Mouse (Mus musculus): Measurements from ENCODE around the gene Hdhd5. TPM values are rescaled to one million over a fixed set of nuclear protein-coding genes. Genes with fewer than 3 reads are reported as not detected.

Hdhd5 gene
- polyA plus RNA-seq, 2 experiments, result 5.6 to 8.4 TPM

GRCm38 (mm10) chr6:120489461-120489860, 41.7 kb downstream of the Hdhd5 start:
- peaks cover 0 to 3% of the 10 kb centered on the region in 2 experiments; a peak in 2 of 4 replicates for H3K4me1 ChIP-seq (replicated peaks; ENCODE audit: control insufficient read depth in 2 of 2, insufficient read depth in 2 of 2, low read length in 1 of 2)
- no peak for DNase-seq (ENCODE audit: low read depth in 3 of 3, low spot score in 3 of 3)
- 43% methylated on average over 2 of the region's 2 CpGs for WGBS (ENCODE audit: insufficient replicate concordance)
- no peaks in the 10 kb centered on the region for H3K9me3 ChIP-seq (ENCODE audit: control insufficient read depth, low read length)
- ATAC-seq (ENCODE audit: insufficient read depth), result no peak
- no peak overlapping the region for H3K4me2 ChIP-seq (ENCODE audit: low read depth)
- no peak overlapping the region for H3K27ac ChIP-seq
- TF ChIP-seq EP300 (IDR thresholded peaks at IDR 0.05; ENCODE audit: low read depth) (no peak), CTCF (IDR thresholded peaks at IDR 0.05; ENCODE audit: low read depth) (no peak)
- H3K9ac ChIP-seq (replicated peaks), result no peak overlapping the region
- no peaks in the 10 kb centered on the region for H3K36me3 ChIP-seq (replicated peaks; ENCODE audit: control insufficient read depth, insufficient read depth, low read depth)
- no peak overlapping the region for H3K4me3 ChIP-seq (ENCODE audit: insufficient read depth in 1 of 2, low read depth in 2 of 2, low read length in 2 of 2)
- peaks cover 35% of the 10 kb centered on the region for H3K27me3 ChIP-seq (ENCODE audit: control insufficient read depth, insufficient read depth, low read length)

- Histone ChIP-seq H3K4me1 (replicated peaks; ENCODE audit: control insufficient read depth in 2 of 2, insufficient read depth in 2 of 2, low read length in 1 of 2) (no peaks in the 10 kb centered on the region; a peak in 1 of 4 replicates), H3K27me3 (ENCODE audit: control insufficient read depth, insufficient read depth, low read length) (peaks cover 27% of the 10 kb centered on the region), H3K9ac (replicated peaks) (no peak overlapping the region), H3K27ac (no peak overlapping the region), H3K4me3 (ENCODE audit: insufficient read depth in 1 of 2, low read depth in 2 of 2, low read length in 2 of 2) (no peak overlapping the region), H3K36me3 (replicated peaks; ENCODE audit: control insufficient read depth, insufficient read depth, low read depth) (no peaks in the 10 kb centered on the region), H3K4me2 (ENCODE audit: low read depth) (no peak overlapping the region), H3K9me3 (ENCODE audit: control insufficient read depth, low read length) (no peaks in the 10 kb centered on the region)
- DNase-seq (ENCODE audit: low read depth in 3 of 3, low spot score in 3 of 3) (no peak), ATAC-seq (ENCODE audit: insufficient read depth) (no peak)
- 38% methylated on average over 3 of the region's 3 CpGs for WGBS (ENCODE audit: insufficient replicate concordance)
- TF ChIP-seq CTCF (IDR thresholded peaks at IDR 0.05; ENCODE audit: low read depth) (no peak), EP300 (IDR thresholded peaks at IDR 0.05; ENCODE audit: low read depth) (no peak)
These were observed 42.5 kb downstream of the Hdhd5 start for GRCm38 (mm10) chr6:120488647-120489046.

GRCm38 (mm10) chr6:120486051-120486510, 45.0 kb downstream of the Hdhd5 start:
- H3K4me3 ChIP-seq (ENCODE audit: insufficient read depth in 1 of 2, low read depth in 2 of 2, low read length in 2 of 2), result no peak overlapping the region
- no peak overlapping the region for H3K4me2 ChIP-seq (ENCODE audit: low read depth)
- no peaks in the 10 kb centered on the region; a peak in 1 of 4 replicates for H3K4me1 ChIP-seq (replicated peaks; ENCODE audit: control insufficient read depth in 2 of 2, insufficient read depth in 2 of 2, low read length in 1 of 2)
- TF ChIP-seq EP300 (IDR thresholded peaks at IDR 0.05; ENCODE audit: low read depth) (no peak), CTCF (IDR thresholded peaks at IDR 0.05; ENCODE audit: low read depth) (peak; percentile 11; the same call in 1 of the 2 replicates)
- H3K9me3 ChIP-seq (ENCODE audit: control insufficient read depth, low read length), result no peaks in the 10 kb centered on the region
- ATAC-seq (ENCODE audit: insufficient read depth), result no peak
- H3K27ac ChIP-seq, result no peak overlapping the region
- H3K36me3 ChIP-seq (replicated peaks; ENCODE audit: control insufficient read depth, insufficient read depth, low read depth), result no peaks in the 10 kb centered on the region; the same call in none of the 2 replicates
- WGBS (ENCODE audit: insufficient replicate concordance), result 33% methylated on average over 8 of the region's 8 CpGs
- no peak for DNase-seq (ENCODE audit: low read depth in 3 of 3, low spot score in 3 of 3)
- H3K27me3 ChIP-seq (ENCODE audit: control insufficient read depth, insufficient read depth, low read length), result peaks cover 2% of the 10 kb centered on the region
- no peak overlapping the region for H3K9ac ChIP-seq (replicated peaks)

- WGBS (ENCODE audit: insufficient replicate concordance), result 12% methylated on average over 3 of the region's 3 CpGs
- no peak overlapping the region for H3K4me2 ChIP-seq (ENCODE audit: low read depth)
- H3K4me1 ChIP-seq (replicated peaks; ENCODE audit: control insufficient read depth in 2 of 2, insufficient read depth in 2 of 2, low read length in 1 of 2), result no peaks in the 10 kb centered on the region; a peak in 1 of 4 replicates
- H3K27me3 ChIP-seq (ENCODE audit: control insufficient read depth, insufficient read depth, low read length), result no peaks in the 10 kb centered on the region; the same call in 1 of the 2 replicates
- no peak overlapping the region for H3K4me3 ChIP-seq (ENCODE audit: insufficient read depth in 1 of 2, low read depth in 2 of 2, low read length in 2 of 2)
- H3K9ac ChIP-seq (replicated peaks), result no peak overlapping the region
- no peaks in the 10 kb centered on the region for H3K9me3 ChIP-seq (ENCODE audit: control insufficient read depth, low read length)
- DNase-seq (ENCODE audit: low read depth in 3 of 3, low spot score in 3 of 3), result no peak
- ATAC-seq (ENCODE audit: insufficient read depth), result peak; percentile 27; the same call in 1 of the 2 replicates
- TF ChIP-seq EP300 (IDR thresholded peaks at IDR 0.05; ENCODE audit: low read depth) (peak; percentile 27; the same call in 1 of the 2 replicates), CTCF (IDR thresholded peaks at IDR 0.05; ENCODE audit: low read depth) (no peak)
- no peak overlapping the region for H3K27ac ChIP-seq
- no peaks in the 10 kb centered on the region; the same call in none of the 2 replicates for H3K36me3 ChIP-seq (replicated peaks; ENCODE audit: control insufficient read depth, insufficient read depth, low read depth)
These were observed 46.1 kb downstream of the Hdhd5 start for GRCm38 (mm10) chr6:120485038-120485437.

GRCm38 (mm10) chr6:120483211-120483626, 47.9 kb downstream of the Hdhd5 start:
- 40% methylated on average over 8 of the region's 8 CpGs for WGBS (ENCODE audit: insufficient replicate concordance)
- Histone ChIP-seq H3K9ac (replicated peaks) (no peak overlapping the region), H3K36me3 (replicated peaks; ENCODE audit: control insufficient read depth, insufficient read depth, low read depth) (peaks cover 2% of the 10 kb centered on the region), H3K4me2 (ENCODE audit: low read depth) (no peak overlapping the region), H3K4me3 (ENCODE audit: insufficient read depth in 1 of 2, low read depth in 2 of 2, low read length in 2 of 2) (no peak overlapping the region), H3K9me3 (ENCODE audit: control insufficient read depth, low read length) (no peaks in the 10 kb centered on the region), H3K27me3 (ENCODE audit: control insufficient read depth, insufficient read depth, low read length) (no peaks in the 10 kb centered on the region), H3K4me1 (replicated peaks; ENCODE audit: control insufficient read depth in 2 of 2, insufficient read depth in 2 of 2, low read length in 1 of 2) (peaks cover 0 to 3% of the 10 kb centered on the region in 2 experiments; a peak in 2 of 4 replicates), H3K27ac (no peak overlapping the region)
- TF ChIP-seq CTCF (IDR thresholded peaks at IDR 0.05; ENCODE audit: low read depth), result peak; percentile 66
- TF ChIP-seq EP300 (IDR thresholded peaks at IDR 0.05; ENCODE audit: low read depth), result no peak
- no peak for ATAC-seq (ENCODE audit: insufficient read depth)
- no peak for DNase-seq (ENCODE audit: low read depth in 3 of 3, low spot score in 3 of 3)
